Mouse (Mus musculus) embryonic facial prominence, embryonic 12.5 days (tissue): ENCODE measurements around the gene Rab22a. TPM values are rescaled to one million over a fixed set of nuclear protein-coding genes. Genes with fewer than 3 reads are reported as not detected.

Source experiments
- ATAC-seq: fragments of 200-750 bp; cut with Nextera tagmentation; 2 replicates; pipeline ENCODE4 v1.8.0; 2017; ENCODE audit not compliant: insufficient number of reproducible peaks, insufficient read depth, low FRiP score, low TSS enrichment
- H3K27ac ChIP-seq: fragments of 300-500 bp; sonication (generic); 2 replicates; pipeline ENCODE4 v1.5.1; 2016; ENCODE audit warnings: mild to moderate bottlenecking
- H3K27me3 ChIP-seq: fragments of 300-500 bp; sonication (generic); 2 replicates; pipeline ENCODE4 v1.6.1; 2016; ENCODE audit warnings: mild to moderate bottlenecking, moderate library complexity
- H3K36me3 ChIP-seq: fragments of 300-500 bp; sonication (generic); 2 replicates; pipeline ENCODE4 v1.6.1; 2016; ENCODE audit warnings: mild to moderate bottlenecking
- H3K4me1 ChIP-seq: fragments of 300-500 bp; sonication (generic); 2 replicates; pipeline ENCODE4 v1.6.1; 2016
- H3K4me2 ChIP-seq: fragments of 300-500 bp; sonication (generic); replicated peaks from 2 replicates; pipeline ENCODE4 v1.6.1; 2016; ENCODE audit warnings: mild to moderate bottlenecking, moderate library complexity
- H3K4me3 ChIP-seq: fragments of 300-500 bp; sonication (generic); 2 replicates; pipeline ENCODE4 v1.5.1; 2016; ENCODE audit warnings: mild to moderate bottlenecking
- H3K9ac ChIP-seq: fragments of 300-500 bp; sonication (generic); 2 replicates; pipeline ENCODE4 v1.6.1; 2016; ENCODE audit warnings: mild to moderate bottlenecking, moderate library complexity
- H3K9me3 ChIP-seq: fragments of 300-500 bp; sonication (generic); 2 replicates; pipeline ENCODE4 v1.6.1; 2016; ENCODE audit warnings: mild to moderate bottlenecking, moderate library complexity
- whole genome bisulfite sequencing: fragments of 180-500 bp; shearing (Covaris S2); methylation state at CpG from one replicate; pipeline ENCODE4 v1.1.7; 2016; 5-methylcytosine and 5-hydroxymethylcytosine counted together
- polyA plus RNA-seq: library from polyadenylated mRNA; unstranded; fragments of >200 nt; fragmentation: Nextera tagmentation; extraction: Ambion mirVana; gene quantifications from 2 replicates; pipeline ENCODE4 v1.2.1, GENCODE M21; 2016

The Rab22a gene
- polyA plus RNA-seq, 1 experiment from 2014 or later = 48.7 TPM

DNA sequence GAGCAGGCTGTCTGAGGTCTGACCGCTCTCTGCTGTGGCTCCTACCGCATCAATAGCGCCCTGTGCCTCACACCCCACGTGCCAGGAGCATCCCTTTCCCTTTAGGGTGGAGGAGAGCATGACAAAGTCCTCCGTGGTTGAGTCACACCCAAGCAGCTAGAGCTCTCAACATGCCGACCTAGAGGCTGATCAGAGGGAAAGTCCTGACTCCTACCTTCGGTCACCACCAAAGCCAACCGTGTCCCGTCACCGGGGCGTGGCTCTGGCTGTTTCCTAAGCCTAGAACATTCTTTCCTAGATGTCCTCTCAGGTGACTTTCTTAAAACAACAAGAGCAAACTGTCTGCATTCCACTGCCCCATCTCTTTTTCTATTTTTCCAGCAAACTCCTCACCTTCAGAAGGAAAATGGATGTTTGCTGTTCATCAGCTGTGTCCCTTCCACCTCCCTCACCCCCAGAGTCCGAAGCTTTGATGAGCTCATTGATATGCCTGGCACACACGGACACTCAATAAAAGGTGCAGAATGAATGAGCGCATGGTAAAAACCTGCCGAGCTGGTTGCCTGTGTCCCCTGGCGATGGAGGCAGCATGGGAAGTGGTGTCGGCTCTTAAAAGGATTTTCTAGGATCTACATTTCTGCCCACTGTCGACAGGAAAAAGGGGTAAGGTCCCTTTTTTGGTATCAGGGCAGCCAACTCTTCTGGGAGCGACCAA lies 12.2 kb upstream of the Rab22a start:
- WGBS = 86% methylated on average over 19 of the region's 19 CpGs

DNA sequence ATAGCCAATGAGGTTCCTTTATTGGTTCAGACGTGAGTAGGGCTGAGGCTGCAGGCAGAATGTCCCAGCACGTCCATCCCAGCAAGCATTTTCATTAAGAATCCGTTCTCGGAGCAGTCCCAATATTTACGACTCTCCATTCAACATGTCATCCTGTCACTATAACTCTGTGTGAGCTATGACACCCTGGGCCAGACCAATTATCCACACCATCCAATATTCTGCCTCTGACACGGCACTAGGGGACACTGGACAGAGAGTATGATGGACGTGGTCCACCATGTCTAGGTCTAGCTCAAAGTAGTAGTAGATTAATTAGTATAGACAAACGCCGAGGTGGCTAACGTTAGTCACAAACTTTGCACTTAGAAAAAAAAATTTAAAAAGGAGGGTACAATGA lies 9.8 kb upstream of the Rab22a start:
- Histone ChIP-seq H3K9me3 (no peaks in the 10 kb centered on the region), H3K4me2 (no peak overlapping the region), H3K9ac (no peak overlapping the region), H3K4me3 (no peak overlapping the region), H3K4me1 (no peaks in the 10 kb centered on the region; the same call in 1 of the 2 replicates), H3K27ac (no peak overlapping the region), H3K36me3 (peaks cover 12% of the 10 kb centered on the region), H3K27me3 (no peaks in the 10 kb centered on the region)
- no peak for ATAC-seq
- WGBS = 84% methylated on average over 10 of the region's 10 CpGs

More for the DNA sequence above, 12.2 kb upstream of the Rab22a start:
- H3K9me3 ChIP-seq = no peaks in the 10 kb centered on the region
- no peak overlapping the region for H3K4me3 ChIP-seq
- peaks cover 13% of the 10 kb centered on the region for H3K36me3 ChIP-seq
- H3K9ac ChIP-seq = no peak overlapping the region
- no peaks in the 10 kb centered on the region for H3K27me3 ChIP-seq
- H3K4me1 ChIP-seq = no peaks in the 10 kb centered on the region
- H3K27ac ChIP-seq = no peak overlapping the region
- no peak for ATAC-seq
- H3K4me2 ChIP-seq = no peak overlapping the region

- Histone ChIP-seq H3K27ac (no peak overlapping the region), H3K4me1 (peaks cover 10% of the 10 kb centered on the region; the same call in 1 of the 2 replicates), H3K27me3 (no peaks in the 10 kb centered on the region), H3K36me3 (no peaks in the 10 kb centered on the region; the same call in 1 of the 2 replicates), H3K4me2 (no peak overlapping the region), H3K4me3 (no peak overlapping the region), H3K9ac (no peak overlapping the region), H3K9me3 (no peaks in the 10 kb centered on the region)
- no peak for ATAC-seq
- 77% methylated on average over 5 of the region's 5 CpGs for WGBS
Observed at GRCm38 (mm10) chr2:173653526-173653925, 6.0 kb upstream of the Rab22a start.

DNA sequence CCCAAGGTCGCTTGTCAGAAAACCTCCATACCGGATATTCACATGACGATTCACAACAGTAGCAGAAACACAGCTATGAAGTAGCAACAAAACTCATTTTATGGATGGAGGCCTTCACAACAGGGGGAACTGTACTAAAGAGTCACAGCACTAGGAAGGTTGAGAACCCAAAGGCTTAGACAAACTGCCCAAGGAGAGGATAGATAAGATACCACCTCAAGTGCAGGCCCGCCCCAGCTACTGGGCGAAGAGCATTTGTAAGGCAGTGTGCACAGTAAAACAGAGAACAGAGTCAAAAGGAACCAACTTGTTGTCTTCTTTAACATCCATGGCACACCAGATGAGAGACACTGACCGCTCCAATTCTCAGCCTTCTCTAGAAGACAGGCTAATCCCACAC lies 1.8 kb upstream of the Rab22a start:
- Histone ChIP-seq H3K36me3 (peaks cover 13% of the 10 kb centered on the region), H3K27ac (no peak overlapping the region), H3K9me3 (no peaks in the 10 kb centered on the region), H3K4me2 (no peak overlapping the region), H3K4me3 (no peak overlapping the region), H3K27me3 (no peaks in the 10 kb centered on the region), H3K9ac (no peak overlapping the region), H3K4me1 (peaks cover 17% of the 10 kb centered on the region)
- WGBS = 89% methylated on average over 6 of the region's 6 CpGs
- ATAC-seq = no peak

DNA sequence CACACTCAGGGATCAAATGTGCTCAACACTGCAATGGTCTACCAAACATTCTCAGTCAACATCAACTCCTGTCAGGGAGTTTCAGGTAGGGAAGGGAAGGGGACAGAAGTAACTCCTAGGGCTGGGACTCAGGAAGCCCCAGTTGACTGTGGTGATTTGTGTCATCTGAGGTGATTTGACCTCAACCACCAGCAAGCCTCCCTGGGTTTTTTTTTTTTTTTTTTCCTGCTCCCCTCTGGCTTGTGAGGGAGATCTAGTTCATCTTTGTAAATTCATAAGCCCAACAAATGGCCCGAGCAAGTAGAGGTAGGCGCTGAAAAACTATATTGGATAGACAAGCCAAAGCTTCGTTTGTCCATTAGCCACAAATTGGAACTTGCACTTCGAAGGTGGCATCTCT lies 1.0 kb upstream of the Rab22a start:
- H3K36me3 ChIP-seq = peaks cover 21% of the 10 kb centered on the region
- H3K9me3 ChIP-seq = no peaks in the 10 kb centered on the region
- ATAC-seq = no peak
- no peak overlapping the region for H3K9ac ChIP-seq
- no peaks in the 10 kb centered on the region for H3K27me3 ChIP-seq
- H3K4me1 ChIP-seq = peaks cover 17% of the 10 kb centered on the region
- H3K27ac ChIP-seq = no peak overlapping the region
- 93% methylated on average over 4 of the region's 4 CpGs for WGBS
- H3K4me3 ChIP-seq = peak overlapping the region; percentile 98
- peak overlapping the region; percentile 60 for H3K4me2 ChIP-seq

GRCm38 (mm10) chr2:173659926-173660684 lies 545 bp downstream of the Rab22a start:
- Histone ChIP-seq H3K9me3 (no peaks in the 10 kb centered on the region), H3K27me3 (no peaks in the 10 kb centered on the region), H3K4me1 (peaks cover 17% of the 10 kb centered on the region), H3K27ac (peak overlapping the region; percentile 57; the same call in 1 of the 2 replicates), H3K4me2 (peak overlapping the region; percentile 73), H3K36me3 (peaks cover 37% of the 10 kb centered on the region), H3K9ac (peak overlapping the region; percentile 94), H3K4me3 (peak overlapping the region; percentile 98)
- peak; percentile 57; the same call in 1 of the 2 replicates for ATAC-seq
- 1% methylated on average over 43 of the region's 52 CpGs for WGBS

- ATAC-seq = no peak
- Histone ChIP-seq H3K27ac (no peak overlapping the region), H3K4me3 (no peak overlapping the region), H3K27me3 (no peaks in the 10 kb centered on the region), H3K4me1 (peaks cover 17% of the 10 kb centered on the region), H3K36me3 (peaks cover 49% of the 10 kb centered on the region), H3K9me3 (no peaks in the 10 kb centered on the region), H3K4me2 (no peak overlapping the region), H3K9ac (no peak overlapping the region)
- WGBS = 91% methylated on average over 9 of the region's 9 CpGs
Observed at GRCm38 (mm10) chr2:173662255-173662950, 2.8 kb downstream of the Rab22a start.

- no peak overlapping the region for H3K27ac ChIP-seq
- H3K27me3 ChIP-seq = no peaks in the 10 kb centered on the region
- peaks cover 52% of the 10 kb centered on the region for H3K36me3 ChIP-seq
- WGBS = 94% methylated on average over 4 of the region's 4 CpGs
- H3K4me3 ChIP-seq = no peak overlapping the region
- H3K4me1 ChIP-seq = peaks cover 7% of the 10 kb centered on the region
- H3K9me3 ChIP-seq = no peaks in the 10 kb centered on the region
- no peak overlapping the region for H3K4me2 ChIP-seq
- ATAC-seq = no peak
- no peak overlapping the region for H3K9ac ChIP-seq
Observed at GRCm38 (mm10) chr2:173664736-173665135, 5.2 kb downstream of the Rab22a start.

DNA sequence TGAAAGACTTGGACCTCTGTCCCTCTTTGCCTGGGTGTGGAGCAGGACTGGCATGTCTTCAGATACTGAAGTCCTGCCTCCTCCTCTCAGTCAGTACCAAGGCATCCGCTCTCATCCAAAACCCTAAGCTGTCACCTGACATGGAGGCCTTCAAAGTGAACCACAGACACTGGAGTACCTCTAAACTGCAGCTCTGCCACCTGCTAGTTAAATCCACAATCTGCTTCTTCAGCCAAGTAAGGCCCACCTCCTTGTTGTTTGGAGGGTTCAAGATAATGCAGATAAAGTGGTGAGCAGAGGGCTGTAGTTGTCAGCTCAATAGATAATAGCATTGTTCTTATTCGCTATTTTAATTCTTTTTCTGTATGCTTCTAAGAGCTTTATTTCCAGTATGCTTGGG lies 5.7 kb downstream of the Rab22a start:
- H3K9ac ChIP-seq = no peak overlapping the region
- peaks cover 7% of the 10 kb centered on the region for H3K4me1 ChIP-seq
- no peak overlapping the region for H3K27ac ChIP-seq
- peaks cover 52% of the 10 kb centered on the region for H3K36me3 ChIP-seq
- no peak for ATAC-seq
- no peaks in the 10 kb centered on the region for H3K9me3 ChIP-seq
- no peaks in the 10 kb centered on the region for H3K27me3 ChIP-seq
- H3K4me2 ChIP-seq = no peak overlapping the region
- no peak overlapping the region for H3K4me3 ChIP-seq
- WGBS = 96% methylated on average over 2 of the region's 2 CpGs

- H3K27ac ChIP-seq = no peak overlapping the region
- ATAC-seq = no peak
- no peaks in the 10 kb centered on the region for H3K4me1 ChIP-seq
- no peak overlapping the region for H3K4me2 ChIP-seq
- H3K9me3 ChIP-seq = no peaks in the 10 kb centered on the region
- WGBS = 90% methylated on average over 3 of the region's 3 CpGs
- H3K4me3 ChIP-seq = no peak overlapping the region
- no peaks in the 10 kb centered on the region for H3K27me3 ChIP-seq
- peaks cover 47% of the 10 kb centered on the region for H3K36me3 ChIP-seq
- H3K9ac ChIP-seq = no peak overlapping the region
Observed at GRCm38 (mm10) chr2:173666876-173667275, 7.3 kb downstream of the Rab22a start.

DNA sequence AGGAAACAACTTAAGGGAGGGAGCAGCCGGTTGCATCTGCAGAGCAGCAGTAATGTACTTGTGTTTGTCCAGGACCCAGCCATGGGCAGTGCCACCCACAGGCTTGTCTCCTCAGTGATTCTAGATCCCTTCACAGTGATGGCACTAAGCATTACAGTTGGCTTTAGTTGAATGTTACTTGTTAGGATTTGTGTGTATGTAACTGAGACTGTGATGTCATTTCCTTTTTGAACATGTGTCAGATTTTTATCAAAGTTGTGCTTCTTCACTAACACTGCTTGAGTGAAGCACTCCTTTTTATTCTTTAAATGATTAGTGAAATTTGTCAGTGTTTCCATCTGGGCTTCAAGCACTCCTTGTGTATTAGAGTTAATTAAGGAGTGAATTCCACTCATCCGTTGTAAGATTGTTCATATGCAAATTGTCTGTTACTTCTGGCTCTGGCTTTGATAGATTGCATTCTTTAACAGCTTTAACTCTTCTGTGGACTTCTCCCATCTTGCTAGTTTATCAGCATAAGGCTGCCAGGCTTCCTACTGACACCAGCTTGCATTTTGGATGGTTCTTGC lies 12.9 kb downstream of the Rab22a start:
- Histone ChIP-seq H3K27ac (no peak overlapping the region), H3K4me1 (no peaks in the 10 kb centered on the region), H3K9ac (no peak overlapping the region), H3K4me3 (no peak overlapping the region), H3K27me3 (no peaks in the 10 kb centered on the region), H3K9me3 (no peaks in the 10 kb centered on the region), H3K4me2 (no peak overlapping the region), H3K36me3 (peaks cover 23% of the 10 kb centered on the region; the same call in 1 of the 2 replicates)
- 83% methylated on average over 2 of the region's 2 CpGs for WGBS
- no peak for ATAC-seq
